Mouse (Mus musculus) kidney, postnatal 0 days (tissue): ENCODE measurements at regions not wholly inside any gene's neighbourhood (a gene's known extent, or its start where the extent isn't known, plus 50 kb on each side); places are given as distances from the start of the nearest gene placed in this dataset.
"Not testable (repeated sequence)": the region's sequence is repeated elsewhere in the genome, so short reads cannot be mapped to it uniquely, and the experiment has no call there.

Source experiments
- ATAC-seq: fragments of 200-750 bp; cut with Nextera tagmentation; replicated peaks from 2 replicates; pipeline ENCODE4 v1.8.0; 2017; ENCODE audit warnings: low read depth, moderate number of reproducible peaks, moderate TSS enrichment, moderate library complexity; ENCODE audit not compliant: low FRiP score
- DNase-seq: peaks from one replicate; pipeline ENCODE4 v3.0.0-alpha.2; 2016; ENCODE audit warnings: low spot score
- H3K27ac ChIP-seq: fragments of 300-500 bp; sonication (generic); 2 replicates; pipeline ENCODE4 v1.5.1; 2014; ENCODE audit warnings: mild to moderate bottlenecking
- H3K27me3 ChIP-seq: fragments of 300-500 bp; sonication (generic); 2 replicates; pipeline ENCODE4 v1.6.1; 2014; ENCODE audit warnings: low read length, mixed read lengths; ENCODE audit not compliant: insufficient read depth
- H3K36me3 ChIP-seq: fragments of 300-500 bp; sonication (generic); 2 replicates; pipeline ENCODE4 v1.6.1; 2014; ENCODE audit warnings: low read length, mixed read lengths; ENCODE audit not compliant: insufficient read depth
- H3K4me1 ChIP-seq: fragments of 300-500 bp; sonication (generic); replicated peaks from 2 replicates; pipeline ENCODE4 v1.6.1; 2014; ENCODE audit warnings: antibody characterized with exemption, low read length, mixed read lengths; ENCODE audit not compliant: insufficient read depth
- H3K4me2 ChIP-seq: fragments of 300-500 bp; sonication (generic); 2 replicates; pipeline ENCODE4 v1.6.1; 2014; ENCODE audit warnings: mild to moderate bottlenecking, low read length, moderate library complexity, mixed read lengths
- H3K4me3 ChIP-seq: fragments of 300-500 bp; sonication (generic); replicated peaks from 2 replicates; pipeline ENCODE4 v1.5.1; 2014; ENCODE audit warnings: low read depth, low read length
- H3K9ac ChIP-seq: fragments of 300-500 bp; sonication (generic); 2 replicates; pipeline ENCODE4 v1.6.1; 2014; ENCODE audit warnings: low read depth, low read length
- H3K9me3 ChIP-seq: fragments of 300-500 bp; sonication (generic); replicated peaks from 2 replicates; pipeline ENCODE4 v1.6.1; 2016; ENCODE audit warnings: low read length, inconsistent platforms, mixed read lengths
- CTCF ChIP-seq: IDR thresholded peaks from 2 replicates; pipeline ENCODE4 v1.5.1; 2016; ENCODE audit warnings: antibody characterized with exemption, low read depth, mild to moderate bottlenecking, moderate library complexity
- WGBS: fragments of 180-500 bp; shearing (Covaris S2); extraction: QIAGEN DNeasy Blood & Tissue Kit; methylation state at CpG from one replicate; pipeline ENCODE4 v1.1.7; 2014; 5-methylcytosine and 5-hydroxymethylcytosine counted together

DNA sequence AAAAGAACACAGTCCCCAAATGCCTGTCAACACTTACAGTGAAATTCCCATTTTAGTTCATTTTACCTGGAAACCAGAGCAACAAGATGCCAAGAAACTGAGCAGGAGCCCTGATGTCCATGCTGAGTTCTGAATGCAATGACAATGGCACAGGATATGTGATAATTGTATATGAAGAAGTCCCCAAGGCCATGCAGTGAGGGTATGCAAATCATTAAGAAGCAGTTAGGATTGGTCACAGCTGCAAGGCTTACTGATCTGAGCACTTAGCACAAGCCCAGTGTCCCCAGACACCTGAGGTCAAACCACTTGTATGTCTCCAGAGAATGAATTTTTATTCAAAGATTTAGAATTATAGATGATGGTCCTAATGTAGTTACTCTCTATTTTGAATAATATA lies 419.0 kb upstream of the Tacstd2 start:
- not testable (repeated sequence) for H3K27me3 ChIP-seq, H3K9ac ChIP-seq, ATAC-seq, H3K27ac ChIP-seq, DNase-seq, H3K4me1 ChIP-seq, H3K9me3 ChIP-seq, H3K4me3 ChIP-seq, H3K36me3 ChIP-seq, H3K4me2 ChIP-seq

DNA sequence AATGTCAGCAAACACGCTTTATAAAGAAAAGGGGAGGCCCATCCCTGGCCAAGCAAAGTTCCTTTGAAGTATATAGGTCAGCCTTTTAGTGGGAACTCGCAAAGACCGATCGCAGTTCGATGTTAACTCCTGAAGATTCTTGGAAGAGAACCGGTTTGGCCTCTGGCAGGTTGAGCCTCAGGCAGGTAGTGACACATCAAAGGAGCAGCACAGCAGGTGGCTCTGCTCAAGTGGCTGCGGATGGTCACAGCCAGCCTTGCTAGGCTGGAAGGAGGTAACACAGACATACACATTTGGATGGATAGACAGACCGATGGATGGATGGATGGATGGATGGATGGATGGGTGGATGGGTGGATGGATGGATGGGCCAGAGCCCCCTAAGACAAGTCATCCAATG lies 395.9 kb upstream of the Tacstd2 start:
- DNase-seq, ATAC-seq, H3K27ac ChIP-seq, H3K27me3 ChIP-seq, H3K4me3 ChIP-seq, H3K36me3 ChIP-seq, H3K9ac ChIP-seq, H3K4me1 ChIP-seq, H3K4me2 ChIP-seq, H3K9me3 ChIP-seq: not testable (repeated sequence)
- 32% methylated on average over 8 of the region's 8 CpGs for whole genome bisulfite sequencing

DNA sequence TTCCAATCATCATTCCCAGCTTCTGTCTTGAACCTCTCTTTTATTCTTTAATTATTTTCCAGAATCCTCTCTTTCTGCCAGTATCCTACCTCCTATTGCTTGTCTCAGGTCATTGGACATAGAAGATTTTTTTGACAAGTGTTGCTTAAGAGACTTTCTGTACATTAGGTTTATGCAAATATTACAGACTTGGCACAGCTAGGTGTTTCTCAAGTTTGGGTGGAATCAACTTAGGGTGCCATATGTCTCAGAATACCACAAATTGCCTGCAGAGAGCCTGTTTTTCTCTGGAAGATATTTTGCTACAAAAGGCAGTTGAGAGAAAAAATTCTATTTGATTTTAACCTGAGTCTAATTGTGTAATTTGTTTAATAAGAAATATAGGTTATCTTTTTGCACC lies 386.9 kb upstream of the Tacstd2 start:
- Histone ChIP-seq H3K9me3 (no peaks in the 10 kb centered on the region), H3K27me3 (no peaks in the 10 kb centered on the region), H3K4me3 (no peak overlapping the region), H3K9ac (no peak overlapping the region), H3K27ac (no peak overlapping the region), H3K4me1 (no peaks in the 10 kb centered on the region), H3K4me2 (no peak overlapping the region), H3K36me3 (no peaks in the 10 kb centered on the region)
- no peak for TF ChIP-seq CTCF
- no peak for ATAC-seq
- DNase-seq, result no peak

DNA sequence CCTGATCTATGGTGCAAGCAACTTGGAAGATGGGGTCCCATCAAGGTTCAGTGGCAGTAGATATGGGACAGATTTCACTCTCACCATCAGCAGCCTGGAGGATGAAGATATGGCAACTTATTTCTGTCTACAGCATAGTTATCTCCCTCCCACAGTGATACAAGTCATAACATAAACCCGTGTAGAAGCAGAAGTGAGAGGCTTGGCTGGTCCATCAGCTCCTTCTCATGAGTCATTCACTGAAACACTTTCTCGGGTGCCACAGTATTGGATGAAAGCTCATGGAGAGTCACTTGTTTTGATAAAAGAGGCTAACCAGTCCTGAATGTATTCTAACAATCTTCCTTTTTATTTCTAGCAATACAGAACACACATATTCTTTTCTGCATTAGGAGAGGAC lies 378.3 kb upstream of the Tacstd2 start:
- Histone ChIP-seq H3K9ac (no peak overlapping the region), H3K36me3 (no peaks in the 10 kb centered on the region), H3K4me3 (no peak overlapping the region), H3K9me3 (no peaks in the 10 kb centered on the region), H3K4me1 (no peaks in the 10 kb centered on the region), H3K27ac (no peak overlapping the region), H3K27me3 (no peaks in the 10 kb centered on the region), H3K4me2 (no peak overlapping the region)
- TF ChIP-seq CTCF, result no peak
- DNase-seq (no peak), ATAC-seq (no peak)
- 58% methylated on average over 2 of the region's 2 CpGs for WGBS

DNA sequence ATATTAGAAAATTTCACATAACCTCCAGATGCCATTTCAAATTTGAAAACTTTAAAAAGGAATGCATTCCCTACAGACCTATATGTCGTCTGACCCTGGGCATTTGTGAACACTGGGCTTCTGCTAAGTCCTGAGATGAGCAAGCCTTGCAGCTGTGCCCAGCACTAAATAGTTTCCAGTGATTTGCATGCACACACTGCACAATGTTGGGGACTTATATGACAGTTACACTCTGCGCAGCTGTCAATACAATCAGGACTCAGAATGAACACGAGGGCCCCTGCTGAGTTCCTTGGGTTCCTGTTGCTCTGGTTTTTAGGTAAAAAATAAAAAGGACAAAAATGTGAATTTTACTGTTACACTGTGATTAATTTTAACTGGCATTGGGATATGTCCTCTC lies 377.7 kb upstream of the Tacstd2 start:
- no peak overlapping the region for H3K4me2 ChIP-seq
- TF ChIP-seq CTCF, result no peak
- H3K9ac ChIP-seq, result no peak overlapping the region
- DNase-seq (no peak), ATAC-seq (no peak)
- WGBS, result 80% methylated on average over 3 of the region's 3 CpGs
- no peak overlapping the region for H3K27ac ChIP-seq
- H3K27me3 ChIP-seq, result no peaks in the 10 kb centered on the region
- no peaks in the 10 kb centered on the region for H3K36me3 ChIP-seq
- H3K4me1 ChIP-seq, result no peaks in the 10 kb centered on the region
- H3K9me3 ChIP-seq, result no peaks in the 10 kb centered on the region
- H3K4me3 ChIP-seq, result no peak overlapping the region

DNA sequence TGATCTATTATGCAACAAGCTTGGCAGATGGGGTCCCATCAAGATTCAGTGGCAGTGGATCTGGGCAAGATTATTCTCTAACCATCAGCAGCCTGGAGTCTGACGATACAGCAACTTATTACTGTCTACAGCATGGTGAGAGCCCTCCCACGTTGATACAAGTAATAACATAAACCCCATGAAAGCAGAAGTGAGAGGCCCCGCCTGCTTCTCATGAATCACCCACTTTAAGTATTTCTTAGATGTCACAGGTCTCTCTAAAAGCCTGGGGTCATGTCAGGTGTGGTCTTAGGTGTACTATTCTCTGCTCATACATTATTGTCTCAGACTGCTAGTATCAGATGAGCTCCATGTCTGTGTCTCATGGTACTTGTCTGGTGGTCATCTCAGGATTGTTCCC lies 360.9 kb upstream of the Tacstd2 start:
- H3K27ac ChIP-seq, result no peak overlapping the region
- H3K9ac ChIP-seq, result no peak overlapping the region
- WGBS, result 71% methylated on average over 3 of the region's 3 CpGs

DNA sequence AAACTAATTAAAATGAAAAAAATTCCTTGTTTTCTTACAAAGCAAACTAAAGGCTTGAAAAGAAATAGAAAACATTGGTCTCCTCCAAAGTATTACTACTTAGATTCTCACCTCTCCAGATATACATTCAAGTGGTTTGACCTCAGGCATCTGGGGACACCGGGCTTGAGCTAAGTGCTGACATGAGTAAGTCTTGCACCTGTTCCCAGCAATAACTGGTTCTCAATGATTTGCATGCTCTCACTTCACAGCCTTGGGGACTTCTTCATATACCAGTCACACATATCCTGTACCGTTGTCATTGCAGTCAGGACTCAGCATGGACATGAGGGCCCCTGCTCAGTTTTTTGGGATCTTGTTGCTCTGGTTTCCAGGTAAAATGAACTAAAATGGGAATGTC lies 360.3 kb upstream of the Tacstd2 start:
- Histone ChIP-seq H3K36me3 (no peaks in the 10 kb centered on the region), H3K4me2 (no peak overlapping the region), H3K27ac (no peak overlapping the region), H3K4me3 (no peak overlapping the region), H3K27me3 (no peaks in the 10 kb centered on the region), H3K4me1 (no peaks in the 10 kb centered on the region), H3K9ac (no peak overlapping the region), H3K9me3 (no peaks in the 10 kb centered on the region)
- 88% methylated on average over 2 of the region's 2 CpGs for WGBS
- ATAC-seq (no peak), DNase-seq (no peak)
- TF ChIP-seq CTCF, result no peak

More for the DNA sequence above, 360.9 kb upstream of the Tacstd2 start:
- ATAC-seq (no peak), DNase-seq (no peak)
- Histone ChIP-seq H3K27me3 (no peaks in the 10 kb centered on the region), H3K4me1 (no peaks in the 10 kb centered on the region), H3K4me3 (no peak overlapping the region), H3K9me3 (no peaks in the 10 kb centered on the region), H3K4me2 (no peak overlapping the region), H3K36me3 (no peaks in the 10 kb centered on the region)
- TF ChIP-seq CTCF, result no peak
